Mouse (Mus musculus) hindbrain, postnatal 0 days (tissue): ENCODE data around the gene Gm42791. TPM values are rescaled to one million over a fixed set of nuclear protein-coding genes. Genes with fewer than 3 reads are reported as not detected.
A peak's percentile ranks its signal among the peaks of the same experiment; 100 is the strongest.

Source experiments
- ATAC-seq: fragments of 200-750 bp; cut with Nextera tagmentation; 2 replicates; pipeline ENCODE4 v1.8.0; 2017; ENCODE audit warnings: mild to moderate bottlenecking, moderate TSS enrichment, moderate library complexity
- DNase-seq: peaks from one replicate; pipeline ENCODE4 v3.0.0-alpha.2; 2015; ENCODE audit warnings: low spot score
- H3K27ac ChIP-seq: fragments of 300-500 bp; sonication (generic); 2 replicates; pipeline ENCODE4 v1.5.1; 2014; ENCODE audit warnings: mild to moderate bottlenecking
- H3K27me3 ChIP-seq: fragments of 300-500 bp; sonication (generic); 2 replicates; pipeline ENCODE4 v1.6.1; 2014; ENCODE audit warnings: low read length, mixed read lengths; ENCODE audit not compliant: insufficient read depth
- H3K36me3 ChIP-seq: fragments of 300-500 bp; sonication (generic); 2 replicates; pipeline ENCODE4 v1.6.1; 2014; ENCODE audit warnings: low read length, mixed read lengths; ENCODE audit not compliant: insufficient read depth
- H3K4me1 ChIP-seq: fragments of 300-500 bp; sonication (generic); 2 replicates; pipeline ENCODE4 v1.6.1; 2014; ENCODE audit warnings: antibody characterized with exemption, low read length, mixed read lengths; ENCODE audit not compliant: insufficient read depth
- H3K4me2 ChIP-seq: fragments of 300-500 bp; sonication (generic); 2 replicates; pipeline ENCODE4 v1.6.1; 2014; ENCODE audit warnings: low read depth, mild to moderate bottlenecking, low read length, moderate library complexity, mixed read lengths
- H3K4me3 ChIP-seq: fragments of 300-500 bp; sonication (generic); 2 replicates; pipeline ENCODE4 v1.5.1; 2014; ENCODE audit warnings: low read length
- H3K9ac ChIP-seq: fragments of 300-500 bp; sonication (generic); replicated peaks from 2 replicates; pipeline ENCODE4 v1.6.1; 2014; ENCODE audit warnings: mild to moderate bottlenecking, low read length, moderate library complexity, mixed read lengths
- H3K9me3 ChIP-seq: fragments of 300-500 bp; sonication (generic); 2 replicates; pipeline ENCODE4 v1.6.1; 2016; ENCODE audit warnings: low read length, mixed read lengths
- CTCF ChIP-seq: IDR thresholded peaks from 2 replicates; pipeline ENCODE4 v1.5.1; 2016; ENCODE audit warnings: antibody characterized with exemption, control low read depth, low read depth
- WGBS: fragments of 180-500 bp; shearing (Covaris S2); extraction: QIAGEN DNeasy Blood & Tissue Kit; methylation state at CpG from one replicate; pipeline ENCODE4 v1.1.7; 2014; 5-methylcytosine and 5-hydroxymethylcytosine counted together
- polyA plus RNA-seq: library from polyadenylated mRNA; unstranded; fragments of >200 nt; fragmentation: Nextera tagmentation; extraction: Ambion mirVana; gene quantifications from 2 replicates; pipeline ENCODE4 v1.2.1, GENCODE M21; 2015
- total RNA-seq: library from RNA; depleted of rRNA; stranded (reverse); fragments of >200 nt; gene quantifications from 2 replicates; pipeline ENCODE4 v1.2.3, GENCODE M21; 2014

Gm42791 gene
- total and polyA plus RNA-seq, 2 experiments from 2014 or later: 1.6 TPM; not detected in 1

GRCm38 (mm10) chr5:148933767-148934166 lies 61.2 kb downstream of the Gm42791 start:
- TF ChIP-seq CTCF: no peak
- H3K9me3 ChIP-seq: no peaks in the 10 kb centered on the region; the same call in 1 of the 2 replicates
- H3K4me2 ChIP-seq: no peak overlapping the region
- DNase-seq (no peak), ATAC-seq (no peak)
- 80% methylated on average over 8 of the region's 8 CpGs for WGBS
- H3K4me3 ChIP-seq: no peak overlapping the region
- H3K4me1 ChIP-seq: no peaks in the 10 kb centered on the region
- H3K36me3 ChIP-seq: no peaks in the 10 kb centered on the region
- H3K9ac ChIP-seq: no peak overlapping the region
- no peaks in the 10 kb centered on the region for H3K27me3 ChIP-seq
- H3K27ac ChIP-seq: no peak overlapping the region

- H3K27me3 ChIP-seq: no peaks in the 10 kb centered on the region
- H3K4me2 ChIP-seq: no peak overlapping the region
- H3K36me3 ChIP-seq: no peaks in the 10 kb centered on the region
- ATAC-seq (no peak), DNase-seq (no peak)
- no peak overlapping the region for H3K27ac ChIP-seq
- 77% methylated on average over 1 of the region's 1 CpGs for WGBS
- TF ChIP-seq CTCF: no peak
- H3K4me3 ChIP-seq: no peak overlapping the region
- H3K9ac ChIP-seq: no peak overlapping the region
- no peaks in the 10 kb centered on the region; the same call in 1 of the 2 replicates for H3K9me3 ChIP-seq
- no peaks in the 10 kb centered on the region for H3K4me1 ChIP-seq
Observed at GRCm38 (mm10) chr5:148931301-148931700, 63.6 kb downstream of the Gm42791 start.

- no peaks in the 10 kb centered on the region for H3K27me3 ChIP-seq
- H3K4me2 ChIP-seq: peak within 1 kb of the TSS; percentile 60
- no peak for TF ChIP-seq CTCF
- ATAC-seq (no peak), DNase-seq (no peak)
- H3K9ac ChIP-seq: peak within 1 kb of the TSS; percentile 86
- no peaks in the 10 kb centered on the region for H3K36me3 ChIP-seq
- under 1% methylated on average over 16 of the region's 16 CpGs for WGBS
- H3K4me3 ChIP-seq: peak within 1 kb of the TSS; percentile 82
- H3K9me3 ChIP-seq: no peaks in the 10 kb centered on the region
- no peaks in the 10 kb centered on the region for H3K4me1 ChIP-seq
- peak within 1 kb of the TSS; percentile 99 for H3K27ac ChIP-seq
Observed at GRCm38 (mm10) chr5:148929116-148929449, 65.9 kb downstream of the Gm42791 start, which contains the start of gene Katnal1. Gene Katnal1, minus strand, starts transcription at chr5:148929320.

GRCm38 (mm10) chr5:148928382-148929115 lies 66.4 kb downstream of the Gm42791 start:
- Histone ChIP-seq H3K27ac (peak overlapping the region; percentile 99), H3K36me3 (no peaks in the 10 kb centered on the region), H3K27me3 (no peaks in the 10 kb centered on the region), H3K4me2 (peak overlapping the region; percentile 60), H3K4me3 (peak overlapping the region; percentile 82), H3K9me3 (no peaks in the 10 kb centered on the region), H3K4me1 (no peaks in the 10 kb centered on the region), H3K9ac (peak overlapping the region; percentile 86)
- WGBS: 0% methylated on average over 69 of the region's 69 CpGs
- peak; percentile 98 for DNase-seq
- peak; percentile 99 for ATAC-seq
- 0 out of 2 replicates have a peak, but pooled peaks have one; percentile 12 for TF ChIP-seq CTCF

GRCm38 (mm10) chr5:148927717-148928223 lies 67.2 kb downstream of the Gm42791 start:
- 40% methylated on average over 5 of the region's 5 CpGs for WGBS
- Histone ChIP-seq H3K4me3 (peak overlapping the region; percentile 82), H3K4me1 (no peaks in the 10 kb centered on the region), H3K27me3 (no peaks in the 10 kb centered on the region), H3K27ac (peak overlapping the region; percentile 99), H3K9me3 (no peaks in the 10 kb centered on the region), H3K36me3 (no peaks in the 10 kb centered on the region), H3K4me2 (peak overlapping the region; percentile 60), H3K9ac (peak overlapping the region; percentile 86)
- TF ChIP-seq CTCF: no peak; the same call in 1 of the 2 replicates
- ATAC-seq (no peak), DNase-seq (peak; percentile 20)

- H3K27ac ChIP-seq: no peak overlapping the region
- no peak overlapping the region for H3K9ac ChIP-seq
- no peaks in the 10 kb centered on the region for H3K27me3 ChIP-seq
- no peak for TF ChIP-seq CTCF
- H3K4me2 ChIP-seq: no peak overlapping the region
- DNase-seq: no peak
- no peaks in the 10 kb centered on the region for H3K36me3 ChIP-seq
- no peaks in the 10 kb centered on the region for H3K9me3 ChIP-seq
- 92% methylated on average over 12 of the region's 12 CpGs for WGBS
- no peak overlapping the region for H3K4me3 ChIP-seq
- ATAC-seq: no peak
- H3K4me1 ChIP-seq: no peaks in the 10 kb centered on the region
Observed at GRCm38 (mm10) chr5:148924586-148924985, 70.4 kb downstream of the Gm42791 start.

GRCm38 (mm10) chr5:148924051-148924450 lies 70.9 kb downstream of the Gm42791 start:
- H3K9me3 ChIP-seq: no peaks in the 10 kb centered on the region
- WGBS: 91% methylated on average over 9 of the region's 9 CpGs
- no peak for TF ChIP-seq CTCF
- no peaks in the 10 kb centered on the region for H3K4me1 ChIP-seq
- no peak overlapping the region for H3K27ac ChIP-seq
- ATAC-seq (no peak), DNase-seq (no peak)
- no peaks in the 10 kb centered on the region for H3K27me3 ChIP-seq
- H3K4me2 ChIP-seq: no peak overlapping the region
- 0 out of 2 replicates have a peak, but pooled peaks cover under 1% of the 10 kb centered on the region for H3K36me3 ChIP-seq
- H3K4me3 ChIP-seq: no peak overlapping the region
- no peak overlapping the region for H3K9ac ChIP-seq
